Mouse (Mus musculus): ENCODE measurements at regions not wholly inside any gene's neighbourhood (a gene's known extent, or its start where the extent isn't known, plus 50 kb on each side); places are given as distances from the start of the nearest gene placed in this dataset.
A peak's percentile ranks its signal among the peaks of the same experiment; 100 is the strongest.

DNA sequence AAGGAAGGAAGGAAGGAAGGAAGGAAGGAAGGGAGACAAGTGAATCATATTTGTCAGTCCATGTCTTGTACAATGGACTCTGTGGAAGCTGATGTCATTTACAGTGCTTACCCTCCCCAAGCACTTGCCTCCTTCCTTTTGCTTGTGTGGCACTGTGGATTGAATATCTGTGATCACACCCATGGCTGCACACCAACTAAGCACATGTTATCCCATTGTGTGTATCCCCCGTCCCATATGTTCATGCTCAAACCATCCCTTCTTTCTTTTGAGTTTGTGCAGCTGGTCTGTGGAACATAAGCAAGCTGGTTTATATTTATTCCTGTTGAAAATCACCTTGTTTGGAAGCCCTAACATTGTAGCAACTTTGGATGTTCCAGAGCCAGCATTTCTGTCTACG is 397.7 kb downstream of the Ttll7 start:
- no peak for DNase-seq
- intact Hi-C loops (cut with DNase I; ENCODE audit: low total_unique reads) = no loop called here

DNA sequence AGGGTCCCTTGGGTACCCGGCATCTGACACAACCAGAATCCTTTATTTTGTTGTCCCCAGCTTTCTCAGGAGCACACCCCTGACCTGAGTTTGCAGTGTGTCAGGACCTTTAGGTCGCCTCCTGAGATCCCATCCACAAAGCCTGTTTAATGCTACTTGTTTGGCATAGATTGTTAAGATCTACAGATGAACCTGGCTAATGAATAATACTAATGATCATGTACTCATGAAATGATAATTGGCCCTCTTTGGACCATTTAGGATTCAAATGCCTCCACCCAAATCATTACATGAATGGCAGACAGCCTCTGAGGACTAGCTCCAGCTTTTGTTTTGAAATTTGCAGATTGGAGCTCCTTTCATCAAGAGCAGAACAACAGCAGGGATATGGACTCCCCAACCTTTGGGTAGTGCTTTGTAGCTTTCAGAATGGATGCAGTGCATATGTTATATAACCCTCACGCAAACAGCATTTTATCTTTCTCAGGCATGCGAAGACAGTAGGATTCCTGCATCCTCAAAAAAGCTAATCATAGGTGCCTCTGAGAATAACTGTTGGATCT is 400.1 kb downstream of the Ttll7 start:
- DNase-seq = no peak
- intact Hi-C loops (cut with DNase I; ENCODE audit: low total_unique reads) = no loop called here

DNA sequence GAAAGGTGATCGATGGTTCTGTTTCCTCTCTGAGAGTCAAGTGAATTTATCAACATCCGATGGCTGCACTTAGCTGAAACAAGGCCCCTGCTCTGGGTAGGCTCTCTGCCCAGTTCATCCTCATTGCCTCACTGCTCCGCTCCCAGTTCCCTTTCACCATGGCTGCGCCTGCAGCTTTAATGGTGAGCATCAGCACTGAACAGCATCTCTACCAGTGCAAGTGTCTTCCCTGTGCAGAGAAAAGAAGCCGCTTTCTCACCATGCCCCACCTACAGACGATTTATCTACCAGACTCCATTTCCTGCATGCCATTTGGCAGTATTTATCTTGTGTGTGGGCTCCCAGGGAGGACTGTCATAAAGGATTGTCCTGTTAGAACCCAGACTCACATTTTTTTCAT is 400.6 kb downstream of the Ttll7 start:
- intact Hi-C loops (cut with DNase I; ENCODE audit: low total_unique reads) = no loop called here
- no peak for DNase-seq

DNA sequence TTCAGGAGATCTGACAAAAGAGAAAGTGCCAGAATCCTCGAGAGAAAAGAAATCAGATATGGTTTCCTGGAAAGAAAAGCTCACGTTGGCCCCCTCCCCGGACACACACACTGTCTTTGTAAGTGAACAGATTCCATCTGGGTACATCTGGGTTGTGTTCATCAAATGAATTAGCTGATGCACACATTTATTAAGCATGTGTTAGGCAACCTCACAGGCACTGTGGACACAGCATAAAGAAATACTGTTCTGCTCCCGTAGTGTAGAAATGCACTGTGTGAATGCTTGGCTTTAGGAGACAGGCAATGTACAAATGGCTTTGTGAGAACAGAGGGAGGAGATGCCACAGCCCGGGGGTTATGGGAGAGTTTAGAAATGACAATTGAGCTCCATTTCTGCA is 402.3 kb downstream of the Ttll7 start:
- DNase-seq = no peak
- intact Hi-C loops (cut with DNase I; ENCODE audit: low total_unique reads) = no loop called here

DNA sequence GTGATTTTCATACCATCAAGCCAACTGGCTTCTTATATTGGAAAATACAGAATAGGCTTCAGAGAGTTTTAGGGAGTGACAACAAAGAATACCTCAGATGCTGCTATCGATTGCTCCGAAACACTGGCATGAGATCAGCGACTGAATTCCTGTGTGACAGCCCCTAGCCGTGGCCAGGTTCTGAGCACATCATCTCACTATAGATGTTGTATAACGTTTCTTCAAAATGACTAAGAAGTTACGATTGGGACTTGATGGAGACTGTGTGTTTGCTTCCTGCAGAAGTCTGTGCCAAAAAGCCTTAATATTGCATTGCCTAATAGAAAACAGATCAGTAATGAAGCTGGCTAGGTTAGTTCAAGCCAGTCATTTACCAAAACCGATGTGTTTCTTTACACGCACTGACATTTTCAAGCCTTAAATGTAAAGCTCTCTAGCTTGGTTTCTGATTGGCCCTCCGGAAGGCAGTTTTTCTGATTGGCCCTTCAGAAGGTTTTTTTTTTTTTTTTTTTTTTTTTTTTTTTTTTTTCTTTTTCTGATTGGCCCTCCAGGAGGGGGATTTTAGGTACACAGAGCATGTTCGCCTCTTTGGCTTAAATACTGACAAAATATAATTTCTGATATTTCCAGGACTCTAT is 408.9 kb downstream of the Ttll7 start:
- intact Hi-C loops (cut with DNase I; ENCODE audit: low total_unique reads) = no loop called here
- DNase-seq = no peak

DNA sequence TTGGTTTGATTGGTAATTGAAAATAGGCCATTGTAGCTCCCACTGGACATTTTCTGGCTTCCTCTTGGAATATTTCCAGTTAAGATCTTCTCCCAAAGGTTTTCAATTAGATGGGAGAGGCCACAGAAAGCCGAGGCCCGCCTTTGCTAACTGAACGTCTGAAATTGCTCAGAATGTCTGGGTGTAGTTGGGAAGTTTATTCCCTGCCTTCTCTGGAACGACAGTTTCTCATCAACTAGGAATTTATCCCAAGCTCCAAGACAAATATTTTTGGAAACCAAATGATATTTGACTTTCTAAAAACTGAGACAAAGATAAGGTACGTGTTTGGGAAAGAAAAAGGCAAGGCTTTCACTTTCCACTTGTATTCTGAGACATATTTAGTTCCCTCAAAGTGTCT is 414.4 kb downstream of the Ttll7 start:
- DNase-seq = peak; percentile 10

DNA sequence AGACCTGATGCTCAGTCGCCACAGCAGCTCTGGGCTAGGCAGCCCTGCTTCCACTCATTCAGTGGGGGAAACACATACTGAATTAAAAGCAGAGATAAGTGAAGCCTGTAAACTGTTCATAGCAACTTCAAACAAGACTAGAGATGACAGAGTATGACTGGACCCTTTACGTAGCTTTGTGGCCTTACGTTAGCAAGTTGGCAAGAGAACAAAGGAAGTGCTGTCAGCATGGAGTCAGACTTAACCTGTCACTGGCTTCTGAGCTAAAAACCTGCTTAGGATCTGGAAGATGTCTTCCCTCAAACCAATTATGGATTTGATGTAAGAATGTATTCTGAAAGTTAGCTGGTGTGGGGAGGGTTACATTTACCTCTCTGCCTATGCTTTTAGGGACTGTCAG is 421.3 kb downstream of the Ttll7 start:
- DNase-seq = no peak
- intact Hi-C loops (cut with DNase I; ENCODE audit: low total_unique reads) = no loop called here

More for the DNA sequence above, 414.4 kb downstream of the Ttll7 start:
- intact Hi-C loops (cut with DNase I; ENCODE audit: low total_unique reads) = no loop called here

DNA sequence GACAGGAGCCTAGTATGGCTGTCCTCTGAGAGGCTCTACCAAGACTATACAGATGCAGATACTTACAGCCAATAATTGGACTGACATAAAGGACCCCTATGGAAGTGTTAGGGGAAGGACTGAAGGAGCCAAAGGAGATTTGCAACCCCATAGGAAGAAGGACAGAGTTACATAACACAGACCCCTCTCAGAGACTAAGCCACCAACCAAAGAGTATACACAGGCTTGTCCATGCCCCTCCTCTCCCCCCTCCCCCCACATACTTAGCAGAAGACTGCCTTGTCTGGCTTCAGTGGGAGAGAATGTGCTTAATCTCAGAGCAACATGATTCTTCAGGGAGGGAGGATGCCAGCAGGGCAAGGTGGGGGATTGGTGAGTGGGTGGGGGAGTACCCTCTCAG is 426.4 kb downstream of the Ttll7 start:
- intact Hi-C loops (cut with DNase I; ENCODE audit: low total_unique reads) = no loop called here
- DNase-seq = no peak

DNA sequence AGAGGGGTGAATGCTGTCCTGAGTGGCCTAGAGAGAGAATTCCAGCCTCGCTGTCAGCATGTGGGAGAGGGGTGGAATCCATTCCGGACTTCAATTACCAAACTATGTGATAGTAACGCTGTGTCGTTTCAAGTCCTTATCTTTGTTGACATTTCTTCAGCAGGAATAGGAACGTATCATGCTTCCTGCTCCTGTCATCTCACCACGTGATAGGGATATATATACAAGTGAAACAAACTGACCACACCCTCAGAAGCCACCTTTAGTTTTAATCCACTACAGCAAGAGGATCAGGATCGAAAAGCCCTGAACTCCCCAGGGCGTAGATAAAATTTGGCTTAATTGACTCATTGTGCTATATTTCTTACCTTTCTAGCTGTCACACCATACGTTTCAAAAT is 431.6 kb downstream of the Ttll7 start:
- intact Hi-C loops (cut with DNase I; ENCODE audit: low total_unique reads) = no loop called here
- no peak for DNase-seq

DNA sequence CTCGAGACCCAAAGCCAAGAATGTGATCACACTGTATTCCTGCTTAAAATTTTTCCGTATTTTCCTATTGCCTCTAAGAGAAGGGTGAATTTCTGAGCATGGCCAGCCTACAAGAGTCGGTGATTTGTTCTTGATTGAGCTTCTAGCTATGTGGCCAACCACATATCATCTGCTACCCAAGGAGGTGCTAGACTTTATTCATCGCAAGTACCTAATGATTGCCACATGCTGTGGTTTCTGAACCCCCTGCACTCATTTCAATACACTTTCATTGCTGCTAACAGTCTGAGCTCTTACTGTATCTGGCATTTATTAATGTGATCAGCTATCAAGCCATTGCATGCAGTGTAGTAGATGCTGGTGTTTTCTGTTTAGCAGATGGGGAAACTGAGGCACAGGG is 432.2 kb downstream of the Ttll7 start:
- intact Hi-C loops (cut with DNase I; ENCODE audit: low total_unique reads) = no loop called here
- DNase-seq = no peak

DNA sequence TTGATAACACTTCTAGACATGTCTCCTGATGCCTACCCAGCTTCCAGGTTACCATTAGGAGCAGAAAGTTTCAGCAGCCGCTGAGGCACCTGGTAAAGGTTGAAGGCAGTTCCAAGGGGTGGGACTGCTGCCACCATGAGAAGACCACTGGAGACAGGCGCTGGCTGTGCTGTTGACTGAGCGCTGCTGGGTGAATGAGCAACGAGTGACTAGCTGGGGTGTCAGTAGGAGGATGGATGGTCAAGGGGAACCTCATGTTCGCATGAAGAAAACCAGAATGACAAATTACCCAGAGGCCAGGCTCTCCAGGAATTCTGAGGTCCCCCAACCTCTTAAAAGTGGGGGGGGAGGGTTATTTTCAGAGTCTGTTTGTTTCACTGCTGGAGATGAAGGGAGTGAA is 433.3 kb downstream of the Ttll7 start:
- intact Hi-C loops (cut with DNase I; ENCODE audit: low total_unique reads) = no loop called here
- no peak for DNase-seq

DNA sequence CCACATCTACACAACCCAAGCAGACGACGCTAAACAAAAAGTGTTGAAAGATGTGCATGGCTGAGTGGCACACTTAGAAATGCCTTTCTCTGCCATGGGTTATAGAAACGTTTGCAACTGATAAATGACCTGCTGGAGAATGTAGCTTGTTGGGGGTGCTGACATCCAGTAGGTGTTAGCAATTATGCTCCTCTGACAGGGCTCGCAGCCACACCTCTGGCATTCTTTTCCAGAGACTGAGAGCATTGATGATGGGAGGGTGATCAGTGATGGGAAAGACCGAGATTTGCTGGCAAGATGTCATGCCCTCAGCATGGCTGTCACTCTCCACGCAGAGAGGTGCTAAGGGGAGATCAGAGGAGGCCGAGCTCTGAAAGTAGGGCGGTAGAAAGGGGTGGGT is 435.3 kb downstream of the Ttll7 start:
- intact Hi-C loops (cut with DNase I; ENCODE audit: low total_unique reads) = no loop called here
- DNase-seq = no peak

DNA sequence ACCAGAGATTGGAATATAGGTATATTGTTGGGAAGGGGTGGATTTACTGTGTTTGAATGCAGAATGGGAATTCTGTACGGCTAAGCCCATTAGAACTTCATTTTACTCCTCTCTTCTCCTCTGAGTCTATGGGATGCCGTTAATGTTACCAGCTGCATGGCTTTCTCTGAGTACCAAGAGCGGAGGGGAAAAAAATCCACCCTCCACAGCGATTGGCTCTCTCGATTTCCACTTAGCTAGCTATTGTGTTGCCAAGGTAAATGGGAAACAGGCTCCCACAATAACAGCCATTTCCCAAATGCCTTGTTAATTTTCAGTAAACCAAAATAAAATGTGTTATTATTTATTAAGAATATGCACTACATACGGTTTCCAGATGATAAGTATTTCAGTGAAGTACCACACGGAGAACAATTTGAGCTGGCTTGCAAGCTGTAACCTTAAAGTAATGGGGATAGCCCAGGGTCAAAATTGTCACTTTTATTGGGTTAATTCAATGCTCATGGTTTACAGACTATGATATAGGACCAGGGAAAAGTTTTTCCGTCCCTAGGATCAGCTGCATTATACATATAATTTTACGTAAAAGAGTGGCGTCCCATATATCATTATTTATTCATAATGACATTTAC is 439.6 kb downstream of the Ttll7 start:
- DNase-seq = no peak
- intact Hi-C loops (cut with DNase I; ENCODE audit: low total_unique reads) = no loop called here

DNA sequence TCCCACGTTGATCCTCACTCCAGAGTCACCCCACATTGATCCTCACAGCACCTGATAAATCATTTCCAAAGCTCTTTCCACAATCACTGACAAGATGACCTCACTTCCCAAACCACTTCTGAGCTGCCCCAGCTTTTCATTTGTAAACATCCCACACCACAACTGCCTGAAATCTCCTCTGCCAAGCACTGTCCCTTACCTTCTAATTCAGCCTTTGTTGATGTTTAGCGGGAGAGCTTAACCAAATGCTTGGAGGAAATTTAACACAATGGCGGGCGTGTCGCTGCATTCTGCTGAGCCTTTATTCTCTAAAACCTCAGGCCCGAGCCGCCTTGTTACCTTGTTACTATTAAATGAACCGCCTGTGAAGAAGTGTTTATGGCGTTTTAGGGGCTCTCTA is 445.9 kb downstream of the Ttll7 start:
- intact Hi-C loops (cut with DNase I; ENCODE audit: low total_unique reads) = no loop called here
- DNase-seq = no peak

DNA sequence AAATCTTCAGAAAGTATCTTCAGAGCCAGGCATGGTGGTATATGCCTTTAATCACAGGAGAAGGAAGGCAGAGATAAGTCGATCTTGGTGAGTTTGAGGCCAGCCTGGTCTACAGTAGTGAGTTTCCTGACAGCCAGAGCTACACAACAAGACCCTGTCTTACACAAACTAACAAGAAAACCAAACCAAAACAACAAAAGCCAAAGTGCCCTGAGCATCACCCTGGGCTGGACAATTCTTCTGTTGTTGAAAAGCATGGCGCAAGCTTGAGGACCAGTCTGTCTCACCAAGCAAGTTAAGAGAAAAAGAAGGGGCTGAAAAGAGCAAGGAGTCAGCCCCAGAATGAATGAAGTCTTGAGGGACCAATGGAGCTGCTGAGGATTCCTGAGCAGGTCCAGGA is 473.4 kb downstream of the Ttll7 start:
- DNase-seq = no peak

DNA sequence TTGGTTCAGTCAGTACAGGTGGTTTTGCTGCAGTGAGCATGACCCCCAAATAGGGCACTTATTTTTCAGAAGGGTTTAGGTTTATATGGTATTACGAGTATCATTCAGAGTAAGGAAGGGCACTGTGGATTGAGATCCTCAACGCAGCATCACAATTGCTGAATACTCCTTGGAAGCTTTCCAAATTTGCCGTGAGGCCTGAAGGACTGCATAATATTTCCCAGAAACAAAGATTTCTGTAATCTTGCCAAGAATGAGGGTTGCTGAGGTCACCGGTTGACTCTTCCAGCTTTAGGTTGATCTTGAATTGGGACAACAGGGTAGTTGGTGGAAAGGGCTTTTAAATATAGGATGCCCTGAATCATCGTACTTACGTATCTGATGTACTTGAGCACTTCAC is 482.1 kb downstream of the Ttll7 start:
- intact Hi-C loops (cut with DNase I; ENCODE audit: low total_unique reads) = no loop called here
- DNase-seq = no peak

More for the DNA sequence above, 473.4 kb downstream of the Ttll7 start:
- intact Hi-C loops (cut with DNase I; ENCODE audit: low total_unique reads) = no loop called here

DNA sequence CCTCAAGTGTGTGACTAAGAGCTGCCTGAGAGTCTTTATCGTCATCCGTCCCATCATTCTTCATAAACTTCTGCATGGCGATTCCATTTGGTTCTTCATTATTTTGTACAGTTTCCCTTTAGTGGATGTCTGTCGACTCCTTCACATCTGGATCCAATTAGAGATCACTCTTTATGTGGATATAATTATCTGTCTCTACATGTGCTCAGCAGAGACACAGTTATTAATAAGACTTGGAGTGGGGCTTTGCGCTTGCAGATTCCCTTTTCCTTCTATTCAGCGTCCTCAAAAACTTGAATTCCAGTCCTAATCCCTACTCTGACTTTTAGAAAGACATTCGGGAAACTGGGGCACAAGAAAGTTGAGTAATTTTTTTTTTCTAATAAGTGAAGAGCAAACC is 483.1 kb downstream of the Ttll7 start:
- no peak for DNase-seq
- intact Hi-C loops (cut with DNase I; ENCODE audit: low total_unique reads) = no loop called here

DNA sequence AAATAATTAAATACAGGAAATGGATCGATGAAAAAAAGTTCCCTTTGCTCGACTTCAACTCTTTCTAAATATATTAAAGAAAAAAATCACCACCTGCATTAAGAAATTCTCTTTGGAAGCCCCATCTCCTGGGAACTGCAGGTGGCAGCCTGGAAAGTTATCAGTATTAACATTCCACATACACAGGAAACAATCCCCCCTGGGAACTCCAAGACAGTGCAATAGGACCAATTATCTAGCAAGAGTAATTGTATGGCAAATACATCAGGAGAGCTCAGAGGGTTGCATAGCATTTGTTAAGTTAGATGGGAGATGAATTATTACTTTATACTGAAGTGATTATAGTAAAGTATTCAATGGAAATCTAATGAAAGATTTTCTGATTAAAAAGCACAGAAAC is 487.3 kb downstream of the Ttll7 start:
- intact Hi-C loops (cut with DNase I; ENCODE audit: low total_unique reads) = no loop called here
- no peak for DNase-seq

DNA sequence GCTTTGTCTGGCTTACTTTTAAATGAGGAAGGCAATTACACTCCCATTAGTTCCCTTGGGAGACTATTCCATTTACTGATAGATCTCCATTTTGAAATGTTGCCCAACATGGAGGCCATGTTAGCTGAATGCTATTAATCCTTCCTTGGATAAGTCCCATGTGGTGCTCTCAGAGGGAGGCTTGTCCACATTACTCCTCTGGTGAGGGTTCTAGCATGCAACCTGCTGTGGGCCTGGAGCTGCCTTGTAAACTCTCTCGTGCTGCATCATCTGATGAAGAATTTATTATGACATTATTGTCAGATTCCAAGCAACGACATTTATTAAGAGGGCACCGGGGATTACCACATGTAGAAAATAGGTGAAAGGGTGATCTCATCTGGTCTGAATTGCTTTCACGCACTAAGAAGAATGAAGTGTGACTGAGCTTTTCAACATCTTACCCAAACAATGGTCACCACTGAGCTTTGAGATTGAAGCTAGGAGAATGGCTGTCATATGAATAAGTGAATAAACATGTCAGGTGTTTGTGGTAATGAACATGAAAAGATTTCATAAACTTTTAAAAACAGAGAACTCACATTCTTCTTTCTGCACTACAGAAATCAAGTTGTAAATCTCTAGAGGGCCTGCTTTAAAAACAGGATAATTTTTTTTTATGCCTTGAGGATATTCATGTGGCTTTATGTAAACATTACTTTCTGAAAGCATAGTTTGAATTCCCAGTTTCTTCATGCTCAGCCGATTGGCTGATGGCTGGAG is 495.3 kb downstream of the Ttll7 start:
- intact Hi-C loops (cut with DNase I; ENCODE audit: low total_unique reads) = no loop called here

DNA sequence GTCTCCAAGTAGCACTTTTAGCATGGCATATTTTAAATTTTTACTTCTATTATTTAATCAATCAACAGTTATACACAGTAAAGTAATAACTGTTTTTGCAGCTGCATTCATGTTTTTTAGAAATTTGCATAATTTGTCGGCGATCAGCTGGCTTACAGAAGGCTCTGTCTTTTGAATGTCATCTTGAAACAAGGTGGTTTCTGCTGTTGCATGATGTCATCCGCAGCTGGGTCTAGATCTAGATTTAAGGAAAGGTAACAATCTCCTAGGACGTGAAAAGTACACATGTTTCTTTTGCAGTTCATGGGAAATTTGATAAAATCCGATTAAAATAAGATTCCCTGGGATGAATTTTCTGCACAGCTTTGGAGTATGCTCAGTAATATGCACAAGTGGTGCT is 534.9 kb downstream of the Ttll7 start:
- intact Hi-C loops (cut with DNase I; ENCODE audit: low total_unique reads) = no loop called here
- DNase-seq = no peak

More for the DNA sequence above, 495.3 kb downstream of the Ttll7 start:
- no peak for DNase-seq

DNA sequence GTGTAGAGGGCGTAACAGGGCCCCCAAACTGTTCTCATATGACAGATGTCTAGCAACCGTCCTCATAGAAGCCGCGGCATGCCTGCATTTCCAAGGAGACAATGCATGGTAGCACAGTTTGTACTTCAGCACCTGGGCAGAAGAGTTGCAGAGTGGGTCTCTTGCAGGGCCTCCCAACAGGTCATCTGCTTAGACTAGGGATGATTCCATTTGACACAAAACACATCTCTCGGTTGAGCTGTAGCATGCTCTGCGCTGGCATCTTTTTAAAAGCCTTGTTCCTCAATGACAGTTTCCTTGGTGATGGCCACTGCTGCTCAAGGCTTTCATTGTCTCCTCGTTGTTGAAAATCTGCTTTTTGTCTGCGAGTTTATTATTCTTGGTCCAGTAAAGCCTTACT is 546.1 kb downstream of the Ttll7 start:
- intact Hi-C loops (cut with DNase I; ENCODE audit: low total_unique reads) = no loop called here
- no peak for DNase-seq

Measured in gastrocnemius, postnatal 14 days (tissue).